Mouse (Mus musculus) limb, embryonic 11.5 days (tissue): ENCODE data around the gene Podxl2. TPM values are rescaled to one million over a fixed set of nuclear protein-coding genes. Genes with fewer than 3 reads are reported as not detected.

Experiments
- ATAC-seq: fragments of 200-750 bp; cut with Nextera tagmentation; 2 replicates; pipeline ENCODE4 v1.8.0; 2017; ENCODE audit warnings: low read depth; ENCODE audit not compliant: insufficient number of reproducible peaks, low FRiP score, low TSS enrichment
- DNase-seq: peaks from one replicate; pipeline ENCODE4 v3.0.0-alpha.2; 2015; ENCODE audit warnings: low spot score
- H3K27ac ChIP-seq: fragments of 300-500 bp; sonication (generic); replicated peaks from 2 replicates; pipeline ENCODE4 v1.5.1; 2014; ENCODE audit warnings: low read depth, mild to moderate bottlenecking, low read length
- H3K27me3 ChIP-seq: fragments of 300-500 bp; sonication (generic); 2 replicates; pipeline ENCODE4 v1.6.1; 2014; ENCODE audit warnings: mild to moderate bottlenecking, low read length, mixed read lengths; ENCODE audit not compliant: control insufficient read depth, insufficient read depth
- H3K36me3 ChIP-seq: fragments of 300-500 bp; sonication (generic); 2 replicates; pipeline ENCODE4 v1.6.1; 2014; ENCODE audit warnings: mild to moderate bottlenecking, low read length, moderate library complexity, mixed read lengths; ENCODE audit not compliant: control insufficient read depth, insufficient read depth
- H3K4me1 ChIP-seq: fragments of 300-500 bp; sonication (generic); 2 replicates; pipeline ENCODE4 v1.6.1; 2014; ENCODE audit warnings: low read length, mixed read lengths; ENCODE audit not compliant: control insufficient read depth, insufficient read depth
- H3K4me2 ChIP-seq: fragments of 300-500 bp; sonication (generic); 2 replicates; pipeline ENCODE4 v1.6.1; 2014; ENCODE audit warnings: low read depth, mild to moderate bottlenecking, moderate library complexity; ENCODE audit not compliant: severe bottlenecking
- H3K4me3 ChIP-seq: fragments of 300-500 bp; sonication (generic); 2 replicates; pipeline ENCODE4 v1.5.1; 2014; ENCODE audit warnings: low read depth, low read length
- H3K9ac ChIP-seq: fragments of 300-500 bp; sonication (generic); 2 replicates; pipeline ENCODE4 v1.6.1; 2014; ENCODE audit warnings: mild to moderate bottlenecking, low read length
- H3K9me3 ChIP-seq: fragments of 300-500 bp; sonication (generic); 2 replicates; pipeline ENCODE4 v1.6.1; 2016; ENCODE audit warnings: low read length; ENCODE audit not compliant: control insufficient read depth
- WGBS: fragments of 180-500 bp; shearing (Covaris S2); extraction: QIAGEN DNeasy Blood & Tissue Kit; methylation state at CpG from one replicate; pipeline ENCODE4 v1.1.7; 2014; 5-methylcytosine and 5-hydroxymethylcytosine counted together
- polyA plus RNA-seq: library from polyadenylated mRNA; unstranded; fragments of >200 nt; fragmentation: Nextera tagmentation; extraction: Ambion mirVana; gene quantifications from 2 replicates; pipeline ENCODE4 v1.2.1, GENCODE M21; 2014

The Podxl2 gene
- polyA plus RNA-seq, 1 experiment from 2014 or later = 50.2 TPM

DNA sequence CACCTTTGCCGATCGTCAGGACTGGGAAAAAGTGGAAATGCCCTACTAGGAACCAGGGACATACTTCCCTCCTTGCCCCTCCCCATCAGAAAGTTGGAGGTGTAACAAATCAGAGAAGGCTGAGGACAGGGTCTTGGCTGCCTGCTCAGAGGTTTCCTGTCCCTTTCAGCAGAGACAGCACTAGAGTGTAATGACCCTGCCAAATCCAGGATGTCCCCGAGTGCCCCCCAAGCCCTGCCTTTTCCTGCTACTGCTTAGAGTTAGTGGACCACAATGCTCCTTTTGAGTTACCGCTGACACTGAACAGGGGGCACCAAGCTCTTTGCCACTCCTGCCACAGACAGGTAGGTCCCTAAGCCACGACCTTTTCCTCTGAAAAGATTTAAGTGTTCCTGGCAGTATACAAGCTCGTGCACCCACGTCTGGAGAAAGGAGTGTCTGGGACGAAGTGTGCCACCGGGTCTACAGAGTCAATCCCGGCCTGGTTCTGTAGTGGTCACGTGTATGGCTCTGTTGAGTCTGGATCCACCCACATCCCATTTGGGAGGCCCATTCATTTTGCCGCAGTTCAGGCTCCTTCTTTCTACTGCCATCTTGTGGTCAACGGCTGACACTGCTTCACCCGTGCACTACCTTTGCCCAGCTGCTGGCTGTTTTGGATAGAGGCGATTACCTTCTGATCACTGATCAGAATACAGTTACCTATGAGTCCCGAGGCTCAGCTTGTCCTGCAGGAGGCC, 31.7 kb upstream of the Podxl2 start:
- Histone ChIP-seq H3K9me3 (no peaks in the 10 kb centered on the region), H3K4me1 (peaks cover 12% of the 10 kb centered on the region), H3K27ac (no peak overlapping the region), H3K36me3 (peaks cover 3% of the 10 kb centered on the region), H3K4me3 (no peak overlapping the region), H3K9ac (no peak overlapping the region), H3K4me2 (no peak overlapping the region), H3K27me3 (no peaks in the 10 kb centered on the region)
- peak; percentile 81 for DNase-seq
- 0 out of 2 replicates have a peak, but pooled peaks have one; percentile 15 for ATAC-seq
- 15% methylated on average over 16 of the region's 16 CpGs for WGBS

DNA sequence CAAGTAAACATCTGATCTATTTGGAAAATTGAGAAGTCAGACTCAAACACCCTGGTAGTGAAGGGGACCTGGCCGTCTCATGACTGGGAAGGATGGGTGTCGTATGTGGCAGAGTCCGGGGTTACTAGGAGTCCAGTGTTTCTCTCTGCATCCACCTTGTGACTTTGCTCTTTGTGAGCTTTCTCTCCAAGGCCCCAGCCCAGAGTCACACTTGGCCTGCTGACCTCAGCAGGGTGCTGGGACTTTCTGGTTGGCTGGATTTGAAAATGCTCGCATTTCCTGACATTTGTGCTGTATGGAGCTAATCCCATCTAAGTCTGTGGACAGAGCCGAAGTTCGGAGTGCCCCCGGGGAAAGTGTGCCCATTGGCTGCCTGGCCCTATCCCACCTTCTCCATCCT, 30.2 kb upstream of the Podxl2 start:
- Histone ChIP-seq H3K9ac (no peak overlapping the region), H3K4me1 (peaks cover 16% of the 10 kb centered on the region), H3K4me3 (no peak overlapping the region), H3K27me3 (no peaks in the 10 kb centered on the region), H3K4me2 (no peak overlapping the region), H3K27ac (no peak overlapping the region), H3K9me3 (no peaks in the 10 kb centered on the region), H3K36me3 (no peaks in the 10 kb centered on the region)
- ATAC-seq (no peak), DNase-seq (no peak)
- WGBS = 92% methylated on average over 7 of the region's 7 CpGs

GRCm38 (mm10) chr6:88904456-88904974, 29.7 kb upstream of the Podxl2 start:
- Histone ChIP-seq H3K27ac (no peak overlapping the region), H3K9me3 (no peaks in the 10 kb centered on the region), H3K4me3 (no peak overlapping the region), H3K27me3 (no peaks in the 10 kb centered on the region), H3K4me1 (peaks cover 16% of the 10 kb centered on the region), H3K36me3 (no peaks in the 10 kb centered on the region), H3K4me2 (no peak overlapping the region), H3K9ac (no peak overlapping the region)
- DNase-seq (no peak), ATAC-seq (no peak)
- WGBS = 83% methylated on average over 4 of the region's 4 CpGs

DNA sequence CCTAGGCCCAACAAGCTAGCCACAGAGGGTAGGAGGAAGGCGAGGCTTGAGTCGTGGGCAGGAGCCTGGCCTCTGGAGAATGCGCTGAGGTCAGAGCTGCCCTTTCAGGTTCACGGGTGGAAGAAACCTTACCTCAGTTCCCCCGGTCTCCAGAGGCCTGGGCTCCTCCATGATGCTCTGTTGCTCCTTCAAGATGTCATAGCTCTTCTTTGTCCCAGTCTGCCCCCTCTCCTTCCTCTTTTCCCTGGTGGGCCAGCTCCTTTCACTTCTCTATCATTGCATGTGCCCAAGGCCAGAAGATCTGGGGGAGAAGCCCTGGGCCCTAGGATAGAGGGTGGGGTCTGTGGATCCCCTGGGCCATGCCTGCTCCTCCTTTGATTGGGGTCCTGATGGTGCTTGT, 28.9 kb upstream of the Podxl2 start:
- Histone ChIP-seq H3K4me1 (peaks cover 16% of the 10 kb centered on the region), H3K4me3 (peak overlapping the region; percentile 78), H3K36me3 (no peaks in the 10 kb centered on the region), H3K4me2 (peak overlapping the region; percentile 71; the same call in 1 of the 2 replicates), H3K9ac (0 out of 2 replicates have a peak overlapping the region, but pooled peaks have one; percentile 27), H3K27ac (no peak overlapping the region), H3K9me3 (no peaks in the 10 kb centered on the region), H3K27me3 (no peaks in the 10 kb centered on the region)
- WGBS = 88% methylated on average over 5 of the region's 5 CpGs
- ATAC-seq (no peak), DNase-seq (no peak)

DNA sequence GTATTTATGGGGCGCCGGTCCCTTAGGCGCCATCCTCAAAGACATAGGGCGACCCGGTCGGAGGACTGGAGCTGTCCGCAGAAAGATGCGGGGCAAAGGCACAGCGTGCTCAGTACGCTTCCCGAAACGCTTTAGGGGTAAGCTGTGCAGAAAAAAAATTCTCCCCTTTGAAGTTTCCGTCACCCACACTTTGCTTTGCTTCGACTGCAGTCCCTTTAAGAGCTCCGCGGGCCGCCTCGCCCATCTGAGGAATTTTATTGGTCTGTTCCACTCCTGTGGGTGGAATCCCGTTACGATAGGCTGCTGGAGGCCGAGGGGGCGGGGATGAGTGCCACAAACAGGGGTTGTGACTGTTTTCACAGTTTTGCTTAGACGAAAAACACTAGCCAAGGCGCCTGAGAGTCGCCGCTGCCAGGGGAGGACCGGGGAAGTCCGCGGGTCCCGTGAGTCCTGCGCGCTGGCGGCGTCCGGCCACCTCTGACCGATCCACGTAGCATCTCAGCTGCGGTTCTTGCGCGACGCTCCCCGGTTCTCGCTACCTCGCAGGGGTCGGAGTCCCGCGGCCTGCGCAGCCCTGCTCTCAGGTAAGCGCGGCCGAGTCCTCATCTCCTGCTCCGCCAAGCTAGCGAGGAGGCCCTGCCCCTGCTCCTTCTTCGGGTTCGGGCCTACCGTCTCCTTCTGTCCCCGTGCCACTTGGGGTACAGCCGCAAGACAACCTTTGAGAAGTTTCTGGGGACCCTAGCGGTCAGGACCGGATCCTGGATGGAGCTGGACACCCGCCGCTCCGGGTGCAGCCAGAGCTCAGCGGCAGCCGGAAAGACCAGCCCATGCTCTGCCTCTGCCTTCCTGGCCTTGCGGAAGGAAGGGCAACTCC, 27.3 kb upstream of the Podxl2 start, which contains the start of gene Tpra1:
Gene Tpra1, plus strand, starts transcription at position 305 of the 874 bp plus-strand sequence.
- no peaks in the 10 kb centered on the region for H3K9me3 ChIP-seq
- ATAC-seq (peak; percentile 86), DNase-seq (peak; percentile 93)
- H3K27ac ChIP-seq = peak within 1 kb of the TSS; percentile 84
- peaks cover 19% of the 10 kb centered on the region for H3K4me1 ChIP-seq
- no peaks in the 10 kb centered on the region for H3K36me3 ChIP-seq
- H3K27me3 ChIP-seq = no peaks in the 10 kb centered on the region
- peak within 1 kb of the TSS; percentile 79 for H3K4me2 ChIP-seq
- peak within 1 kb of the TSS; percentile 78 for H3K4me3 ChIP-seq
- under 1% methylated on average over 66 of the region's 66 CpGs for WGBS
- peak within 1 kb of the TSS; percentile 82 for H3K9ac ChIP-seq

- Histone ChIP-seq H3K36me3 (peaks cover 4% of the 10 kb centered on the region; the same call in 1 of the 2 replicates), H3K9ac (peak overlapping the region; percentile 59), H3K27ac (no peak overlapping the region), H3K4me1 (peaks cover 26% of the 10 kb centered on the region), H3K9me3 (no peaks in the 10 kb centered on the region), H3K4me3 (peak overlapping the region; percentile 78), H3K4me2 (peak overlapping the region; percentile 79), H3K27me3 (no peaks in the 10 kb centered on the region)
- WGBS = 6% methylated on average over 5 of the region's 5 CpGs
- DNase-seq (no peak), ATAC-seq (no peak)
Observed at GRCm38 (mm10) chr6:88901471-88901870, 26.6 kb upstream of the Podxl2 start.

DNA sequence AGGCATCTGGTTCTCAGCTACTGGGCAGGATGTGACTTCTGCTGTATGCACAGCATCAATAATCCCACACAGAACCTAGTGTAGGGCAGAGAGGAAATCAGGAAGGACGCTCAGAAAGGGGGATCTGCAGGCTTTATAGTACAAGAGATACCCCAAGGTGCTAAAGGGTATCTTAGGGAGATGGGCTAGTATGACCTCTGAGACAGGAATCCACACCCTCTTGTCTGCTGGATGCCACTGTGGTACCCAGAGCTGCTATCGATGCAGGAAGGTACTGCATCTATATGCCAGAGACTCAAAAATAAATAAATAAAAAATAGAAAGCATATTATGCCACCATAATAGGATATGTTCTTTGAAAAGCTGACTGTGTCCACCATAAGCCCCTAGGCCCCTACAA, 24.8 kb upstream of the Podxl2 start:
- no peak overlapping the region for H3K4me2 ChIP-seq
- DNase-seq = no peak
- no peak for ATAC-seq
- no peaks in the 10 kb centered on the region for H3K27me3 ChIP-seq
- no peak overlapping the region for H3K4me3 ChIP-seq
- no peak overlapping the region for H3K9ac ChIP-seq
- no peaks in the 10 kb centered on the region for H3K9me3 ChIP-seq
- peaks cover 29% of the 10 kb centered on the region for H3K4me1 ChIP-seq
- WGBS = 89% methylated on average over 2 of the region's 2 CpGs
- no peak overlapping the region for H3K27ac ChIP-seq
- H3K36me3 ChIP-seq = peaks cover 19% of the 10 kb centered on the region

DNA sequence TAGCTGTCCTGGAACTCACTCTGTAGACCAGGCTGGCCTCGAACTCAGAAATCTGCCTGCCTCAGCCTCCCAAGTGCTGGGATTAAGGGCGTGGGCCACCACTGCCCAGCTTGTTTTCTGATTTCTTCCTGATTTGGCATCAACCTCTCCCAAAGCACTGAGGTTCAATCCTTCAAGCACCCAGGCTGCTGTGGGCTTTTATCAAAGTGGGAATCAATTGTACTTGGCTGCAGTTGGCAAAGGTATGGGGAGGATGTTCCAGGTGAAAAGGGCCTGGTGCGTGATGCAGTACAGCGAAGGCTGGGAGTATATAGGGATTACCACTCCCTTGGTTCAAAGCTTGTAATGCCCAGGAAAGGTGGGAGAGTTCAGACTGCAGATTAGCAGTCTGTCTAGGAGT, 24.2 kb upstream of the Podxl2 start:
- H3K4me2 ChIP-seq = no peak overlapping the region
- peaks cover 29% of the 10 kb centered on the region for H3K4me1 ChIP-seq
- H3K27ac ChIP-seq = no peak overlapping the region
- WGBS = 65% methylated on average over 4 of the region's 4 CpGs
- peaks cover 20% of the 10 kb centered on the region for H3K36me3 ChIP-seq
- H3K27me3 ChIP-seq = no peaks in the 10 kb centered on the region
- no peak overlapping the region for H3K4me3 ChIP-seq
- DNase-seq (no peak), ATAC-seq (no peak)
- 0 out of 2 replicates have a peak overlapping the region, but pooled peaks have one; percentile 37 for H3K9ac ChIP-seq
- no peaks in the 10 kb centered on the region for H3K9me3 ChIP-seq
